Mouse (Mus musculus) neural tube, embryonic 15.5 days (tissue): ENCODE measurements at regions not wholly inside any gene's neighbourhood (a gene's known extent, or its start where the extent isn't known, plus 50 kb on each side); places are given as distances from the start of the nearest gene placed in this dataset.

Source experiments
- ATAC-seq: fragments of 200-750 bp; cut with Nextera tagmentation; 2 replicates; pipeline ENCODE4 v1.8.0; 2017; ENCODE audit warnings: mild to moderate bottlenecking, moderate TSS enrichment, moderate library complexity; ENCODE audit not compliant: low FRiP score
- H3K27ac ChIP-seq: fragments of 300-500 bp; sonication (generic); replicated peaks from 2 replicates; pipeline ENCODE4 v1.5.1; 2015; ENCODE audit warnings: mild to moderate bottlenecking, inconsistent platforms
- H3K27me3 ChIP-seq: fragments of 300-500 bp; sonication (generic); replicated peaks from 2 replicates; pipeline ENCODE4 v1.6.1; 2015; ENCODE audit warnings: inconsistent platforms
- H3K36me3 ChIP-seq: fragments of 300-500 bp; sonication (generic); 2 replicates; pipeline ENCODE4 v1.6.1; 2015; ENCODE audit warnings: inconsistent platforms
- H3K4me1 ChIP-seq: fragments of 300-500 bp; sonication (generic); 2 replicates; pipeline ENCODE4 v1.6.1; 2015; ENCODE audit warnings: inconsistent platforms
- H3K4me2 ChIP-seq: fragments of 300-500 bp; sonication (generic); 2 replicates; pipeline ENCODE4 v1.6.1; 2015; ENCODE audit warnings: inconsistent platforms, mild to moderate bottlenecking, moderate library complexity
- H3K4me3 ChIP-seq: fragments of 300-500 bp; sonication (generic); replicated peaks from 2 replicates; pipeline ENCODE4 v1.5.1; 2015; ENCODE audit warnings: mild to moderate bottlenecking, inconsistent platforms
- H3K9ac ChIP-seq: fragments of 300-500 bp; sonication (generic); replicated peaks from 2 replicates; pipeline ENCODE4 v1.6.1; 2015; ENCODE audit warnings: mild to moderate bottlenecking, inconsistent platforms
- H3K9me3 ChIP-seq: fragments of 300-500 bp; sonication (generic); replicated peaks from 2 replicates; pipeline ENCODE4 v1.6.1; 2016; ENCODE audit warnings: inconsistent platforms
- WGBS: fragments of 180-500 bp; shearing (Covaris S2); methylation state at CpG from one replicate; pipeline ENCODE4 v1.1.7; 2015; ENCODE audit warnings: mixed read lengths; 5-methylcytosine and 5-hydroxymethylcytosine counted together

DNA sequence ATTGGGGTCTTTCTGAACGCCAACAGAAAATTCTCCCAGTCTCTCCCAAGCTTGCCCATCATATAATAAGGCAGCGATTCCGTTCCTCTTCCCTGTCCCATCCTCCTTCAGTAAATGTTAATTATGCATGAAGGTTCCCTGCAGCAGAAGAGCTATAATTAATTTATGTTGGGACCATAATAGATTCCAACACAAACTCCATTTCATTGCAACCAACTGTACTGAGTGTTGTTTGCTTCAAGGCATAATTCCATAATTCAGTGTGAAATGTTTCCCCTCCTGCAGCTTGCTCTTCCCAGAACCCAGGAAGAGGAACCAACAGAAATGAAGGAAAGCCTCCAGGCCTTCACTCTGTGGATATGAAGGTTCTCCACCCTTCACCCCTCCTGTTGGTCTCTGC is 129.0 kb upstream of the B3gat1 start:
- no peak overlapping the region for H3K4me2 ChIP-seq
- no peak for ATAC-seq
- WGBS = 55% methylated on average over 3 of the region's 3 CpGs
- H3K9me3 ChIP-seq = no peaks in the 10 kb centered on the region
- H3K9ac ChIP-seq = no peak overlapping the region
- no peak overlapping the region for H3K4me3 ChIP-seq
- no peaks in the 10 kb centered on the region for H3K36me3 ChIP-seq
- H3K27me3 ChIP-seq = no peaks in the 10 kb centered on the region
- no peaks in the 10 kb centered on the region for H3K4me1 ChIP-seq
- no peak overlapping the region for H3K27ac ChIP-seq

GRCm38 (mm10) chr9:26611711-26612437 is 121.7 kb upstream of the B3gat1 start:
- H3K27ac ChIP-seq = no peak overlapping the region
- H3K27me3 ChIP-seq = no peaks in the 10 kb centered on the region
- no peak for ATAC-seq
- H3K36me3 ChIP-seq = no peaks in the 10 kb centered on the region
- no peak overlapping the region for H3K4me2 ChIP-seq
- H3K9ac ChIP-seq = no peak overlapping the region
- H3K9me3 ChIP-seq = no peaks in the 10 kb centered on the region
- no peak overlapping the region for H3K4me3 ChIP-seq
- peaks cover 6% of the 10 kb centered on the region; the same call in 1 of the 2 replicates for H3K4me1 ChIP-seq
- 65% methylated on average over 6 of the region's 6 CpGs for WGBS

GRCm38 (mm10) chr9:26622840-26623448 is 110.6 kb upstream of the B3gat1 start:
- 80% methylated on average over 1 of the region's 1 CpGs for WGBS
- H3K27ac ChIP-seq = no peak overlapping the region
- no peak overlapping the region for H3K4me2 ChIP-seq
- H3K9ac ChIP-seq = no peak overlapping the region
- no peaks in the 10 kb centered on the region for H3K4me1 ChIP-seq
- no peaks in the 10 kb centered on the region for H3K9me3 ChIP-seq
- H3K4me3 ChIP-seq = no peak overlapping the region
- no peaks in the 10 kb centered on the region for H3K27me3 ChIP-seq
- no peaks in the 10 kb centered on the region for H3K36me3 ChIP-seq
- no peak; the same call in 1 of the 2 replicates for ATAC-seq

- no peak for ATAC-seq
- H3K4me3 ChIP-seq = no peak overlapping the region
- 77% methylated on average over 2 of the region's 2 CpGs for WGBS
- H3K4me2 ChIP-seq = no peak overlapping the region
- no peaks in the 10 kb centered on the region for H3K36me3 ChIP-seq
- no peaks in the 10 kb centered on the region for H3K9me3 ChIP-seq
- H3K27ac ChIP-seq = no peak overlapping the region
- no peaks in the 10 kb centered on the region for H3K27me3 ChIP-seq
- no peaks in the 10 kb centered on the region for H3K4me1 ChIP-seq
- no peak overlapping the region for H3K9ac ChIP-seq
Observed at GRCm38 (mm10) chr9:26625171-26625937, 108.2 kb upstream of the B3gat1 start.

GRCm38 (mm10) chr9:26632891-26633650 is 100.5 kb upstream of the B3gat1 start:
- Histone ChIP-seq H3K9me3 (no peaks in the 10 kb centered on the region), H3K4me2 (no peak overlapping the region), H3K4me1 (no peaks in the 10 kb centered on the region), H3K27me3 (no peaks in the 10 kb centered on the region), H3K36me3 (no peaks in the 10 kb centered on the region), H3K4me3 (no peak overlapping the region), H3K27ac (no peak overlapping the region), H3K9ac (no peak overlapping the region)
- 93% methylated on average over 8 of the region's 8 CpGs for WGBS
- ATAC-seq = no peak

GRCm38 (mm10) chr9:26635211-26635610 is 98.3 kb upstream of the B3gat1 start:
- no peaks in the 10 kb centered on the region for H3K9me3 ChIP-seq
- no peak overlapping the region for H3K4me2 ChIP-seq
- ATAC-seq = no peak
- H3K36me3 ChIP-seq = no peaks in the 10 kb centered on the region
- H3K4me3 ChIP-seq = no peak overlapping the region
- H3K27ac ChIP-seq = no peak overlapping the region
- no peaks in the 10 kb centered on the region for H3K4me1 ChIP-seq
- H3K9ac ChIP-seq = no peak overlapping the region
- H3K27me3 ChIP-seq = no peaks in the 10 kb centered on the region

DNA sequence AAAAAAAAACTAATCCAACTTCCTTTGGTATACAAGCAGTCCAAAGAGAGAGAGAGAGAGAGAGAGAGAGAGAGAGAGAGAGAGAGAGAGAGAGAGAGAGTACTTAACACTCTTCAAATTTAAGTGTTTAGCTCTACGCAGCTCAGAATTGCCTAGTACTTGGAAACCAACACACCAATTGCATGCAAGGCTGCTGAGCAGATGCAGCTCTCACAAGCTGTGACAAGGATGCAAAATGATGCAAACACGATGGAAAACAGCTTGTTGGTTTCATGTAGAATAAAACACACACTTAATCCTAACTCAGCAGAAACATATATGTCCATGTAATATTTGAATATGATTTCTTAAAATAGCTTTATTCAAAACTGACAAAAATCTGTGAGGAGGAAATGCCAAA is 94.9 kb upstream of the B3gat1 start:
- no peak overlapping the region for H3K4me3 ChIP-seq
- WGBS = 84% methylated on average over 2 of the region's 2 CpGs
- ATAC-seq = no peak

DNA sequence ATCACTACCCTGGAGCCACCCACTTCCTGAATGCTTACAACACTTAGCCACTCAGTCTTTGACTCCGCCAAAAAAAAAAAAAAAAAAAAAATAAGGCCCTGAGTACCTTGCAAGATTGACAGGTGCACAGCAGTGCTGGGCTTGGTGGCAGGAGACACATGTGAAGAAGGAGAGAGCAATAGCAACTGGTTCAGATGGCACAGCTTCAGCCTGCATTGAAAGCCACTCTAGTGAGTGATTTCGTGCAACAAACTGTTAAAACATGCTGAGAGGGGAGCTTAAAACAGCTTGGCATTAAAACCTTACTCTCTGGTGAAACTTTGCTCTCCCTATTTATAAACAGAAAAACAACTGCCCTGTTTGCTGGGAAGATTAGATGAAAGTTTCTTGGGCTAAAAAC is 91.2 kb upstream of the B3gat1 start:
- H3K9ac ChIP-seq = no peak overlapping the region
- H3K27ac ChIP-seq = no peak overlapping the region
- H3K27me3 ChIP-seq = no peaks in the 10 kb centered on the region
- 80% methylated on average over 2 of the region's 2 CpGs for WGBS
- H3K4me1 ChIP-seq = no peaks in the 10 kb centered on the region
- H3K9me3 ChIP-seq = no peaks in the 10 kb centered on the region
- no peaks in the 10 kb centered on the region for H3K36me3 ChIP-seq
- no peak overlapping the region for H3K4me2 ChIP-seq
- ATAC-seq = no peak
- H3K4me3 ChIP-seq = no peak overlapping the region

More for the DNA sequence above, 94.9 kb upstream of the B3gat1 start:
- Histone ChIP-seq H3K27ac (no peak overlapping the region), H3K9ac (no peak overlapping the region), H3K4me2 (no peak overlapping the region), H3K36me3 (no peaks in the 10 kb centered on the region), H3K4me1 (no peaks in the 10 kb centered on the region), H3K9me3 (no peaks in the 10 kb centered on the region), H3K27me3 (no peaks in the 10 kb centered on the region)

- Histone ChIP-seq H3K4me2 (no peak overlapping the region), H3K4me3 (no peak overlapping the region), H3K36me3 (no peaks in the 10 kb centered on the region), H3K4me1 (no peaks in the 10 kb centered on the region), H3K27ac (no peak overlapping the region), H3K9ac (no peak overlapping the region), H3K9me3 (no peaks in the 10 kb centered on the region), H3K27me3 (no peaks in the 10 kb centered on the region)
- WGBS = 85% methylated on average over 4 of the region's 4 CpGs
- ATAC-seq = no peak
Observed at GRCm38 (mm10) chr9:26642831-26643230, 90.7 kb upstream of the B3gat1 start.

- no peaks in the 10 kb centered on the region for H3K36me3 ChIP-seq
- WGBS = 87% methylated on average over 7 of the region's 7 CpGs
- H3K9me3 ChIP-seq = no peaks in the 10 kb centered on the region
- H3K27me3 ChIP-seq = no peaks in the 10 kb centered on the region
- no peak overlapping the region for H3K4me2 ChIP-seq
- no peak for ATAC-seq
- H3K9ac ChIP-seq = no peak overlapping the region
- H3K4me3 ChIP-seq = no peak overlapping the region
- H3K4me1 ChIP-seq = no peaks in the 10 kb centered on the region
- H3K27ac ChIP-seq = no peak overlapping the region
Observed at GRCm38 (mm10) chr9:26649506-26649905, 84.0 kb upstream of the B3gat1 start.

DNA sequence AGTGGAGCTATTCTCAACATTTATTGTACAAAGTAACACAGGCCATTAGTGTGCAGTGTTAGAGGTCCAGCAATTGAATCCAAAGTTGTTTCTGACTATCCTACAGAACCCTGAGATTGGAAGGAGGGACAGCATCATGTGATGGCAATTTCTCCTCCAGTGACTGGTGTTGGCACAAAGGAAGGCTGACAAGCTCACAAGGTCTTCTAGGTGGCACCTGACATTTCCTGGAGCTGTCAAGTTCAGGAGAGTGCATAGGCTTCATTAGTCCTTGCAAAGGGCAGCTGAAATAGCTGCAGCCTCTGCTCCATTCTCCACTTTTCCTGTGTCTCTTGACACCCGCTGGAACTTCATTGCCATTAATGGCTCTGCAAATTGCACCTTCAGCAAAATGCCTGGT is 80.6 kb upstream of the B3gat1 start:
- 33% methylated on average over 1 of the region's 1 CpGs for WGBS
- H3K36me3 ChIP-seq = no peaks in the 10 kb centered on the region
- H3K27me3 ChIP-seq = no peaks in the 10 kb centered on the region
- H3K4me2 ChIP-seq = no peak overlapping the region
- ATAC-seq = no peak
- H3K4me3 ChIP-seq = no peak overlapping the region
- H3K9ac ChIP-seq = no peak overlapping the region
- no peaks in the 10 kb centered on the region for H3K9me3 ChIP-seq
- H3K4me1 ChIP-seq = no peaks in the 10 kb centered on the region
- no peak overlapping the region for H3K27ac ChIP-seq
